Mouse (Mus musculus) olfactory bulb, adult 2 months (tissue): ENCODE results near the gene Atp8a2.

Experiments used
- CTCF ChIP-seq: fragments of 200-500 bp; IDR thresholded peaks from 2 replicates; pipeline ENCODE4 v1.5.1; 2012; ENCODE audit warnings: low read depth, mild to moderate bottlenecking, low read length, moderate library complexity; ENCODE audit not compliant: insufficient read depth
- POLR2A ChIP-seq: fragments of 200-500 bp; IDR thresholded peaks from 2 replicates; pipeline ENCODE4 v1.6.1; 2012; ENCODE audit warnings: mild to moderate bottlenecking, low read depth, low read length, moderate library complexity; ENCODE audit not compliant: insufficient read depth

DNA sequence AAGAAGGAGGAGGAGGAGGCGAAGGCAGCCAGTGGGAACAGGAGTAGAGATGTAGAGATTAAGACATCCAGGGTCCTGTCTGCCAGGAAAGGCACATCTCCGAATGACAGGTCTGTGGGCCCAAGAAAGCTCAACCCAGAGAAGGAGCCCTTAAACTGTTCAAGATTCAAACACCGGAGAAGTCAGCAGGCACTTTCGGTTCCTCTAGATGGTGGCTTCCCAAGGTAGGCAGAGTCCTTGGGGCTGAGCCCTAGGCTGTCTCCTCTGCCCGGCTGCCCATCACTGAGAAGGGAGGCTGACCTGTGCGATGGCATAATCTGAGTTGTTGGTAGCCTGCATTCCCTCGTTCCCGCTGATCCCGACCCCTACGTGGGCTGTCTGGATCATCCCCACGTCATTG lies 337.1 kb downstream of the Atp8a2 start:
- TF ChIP-seq CTCF (no peak), POLR2A (no peak)
